Mouse (Mus musculus): Measurements from ENCODE around the gene Hectd3. TPM values are rescaled to one million over a fixed set of nuclear protein-coding genes. Genes with fewer than 3 reads are reported as not detected.

Hectd3 gene
- polyA plus RNA-seq (2015; fragmentation: Nextera tagmentation; extraction: Ambion mirVana), result 13.9 and 14.2 TPM in 2 replicates

- ATAC-seq (ENCODE audit: insufficient number of reproducible peaks, low FRiP score, low TSS enrichment, low read depth), result peak; percentile 44; the same call in 1 of the 2 replicates
- H3K4me3 ChIP-seq (replicated peaks), result peak within 1 kb of the TSS; percentile 99
- WGBS, result under 1% methylated on average over 58 of the region's 58 CpGs
- peaks cover 24% of the 10 kb centered on the region for H3K36me3 ChIP-seq
- H3K4me1 ChIP-seq, result peaks cover 28% of the 10 kb centered on the region
- no peaks in the 10 kb centered on the region for H3K9me3 ChIP-seq (replicated peaks)
- H3K9ac ChIP-seq, result peak within 1 kb of the TSS; percentile 73
- H3K27ac ChIP-seq (replicated peaks), result peak within 1 kb of the TSS; percentile 36; the same call in 1 of the 2 replicates
- H3K27me3 ChIP-seq, result no peaks in the 10 kb centered on the region
- peak within 1 kb of the TSS; percentile 96 for H3K4me2 ChIP-seq (replicated peaks)
Measured at GRCm38 (mm10) chr4:116995131-116995797, at the start of gene Hectd3. TSS of gene Hectd3 (plus strand) at chr4:116995317.

- Histone ChIP-seq H3K9ac (no peak overlapping the region), H3K27ac (replicated peaks) (no peak overlapping the region), H3K4me1 (no peaks in the 10 kb centered on the region), H3K27me3 (no peaks in the 10 kb centered on the region), H3K9me3 (replicated peaks) (no peaks in the 10 kb centered on the region), H3K4me3 (replicated peaks) (no peak overlapping the region), H3K36me3 (no peaks in the 10 kb centered on the region), H3K4me2 (replicated peaks) (no peak overlapping the region)
- 53% methylated on average over 1 of the region's 1 CpGs for WGBS
- no peak for ATAC-seq (ENCODE audit: insufficient number of reproducible peaks, low FRiP score, low TSS enrichment, low read depth)
Measured at GRCm38 (mm10) chr4:116951642-116952041, 43.5 kb upstream of the Hectd3 start.

- H3K36me3 ChIP-seq, result no peaks in the 10 kb centered on the region
- no peak for ATAC-seq (ENCODE audit: insufficient number of reproducible peaks, low FRiP score, low TSS enrichment, low read depth)
- no peaks in the 10 kb centered on the region for H3K9me3 ChIP-seq (replicated peaks)
- no peaks in the 10 kb centered on the region for H3K27me3 ChIP-seq
- no peak overlapping the region for H3K4me3 ChIP-seq (replicated peaks)
- no peaks in the 10 kb centered on the region for H3K4me1 ChIP-seq
- H3K4me2 ChIP-seq (replicated peaks), result no peak overlapping the region
- WGBS, result 67% methylated on average over 7 of the region's 7 CpGs
- H3K9ac ChIP-seq, result no peak overlapping the region
- H3K27ac ChIP-seq (replicated peaks), result no peak overlapping the region
Measured at GRCm38 (mm10) chr4:116954951-116955350, 40.2 kb upstream of the Hectd3 start.

GRCm38 (mm10) chr4:116976503-116976902 is 18.6 kb upstream of the Hectd3 start:
- Histone ChIP-seq H3K4me3 (replicated peaks) (no peak overlapping the region), H3K27me3 (no peaks in the 10 kb centered on the region), H3K9me3 (replicated peaks) (no peaks in the 10 kb centered on the region), H3K4me1 (no peaks in the 10 kb centered on the region), H3K27ac (replicated peaks) (no peak overlapping the region), H3K36me3 (no peaks in the 10 kb centered on the region), H3K9ac (no peak overlapping the region), H3K4me2 (replicated peaks) (no peak overlapping the region)
- no peak for ATAC-seq (ENCODE audit: insufficient number of reproducible peaks, low FRiP score, low TSS enrichment, low read depth)
- WGBS, result 71% methylated on average over 2 of the region's 2 CpGs

- 94% methylated on average over 7 of the region's 7 CpGs for WGBS
Measured at GRCm38 (mm10) chr4:116985681-116986080, 9.4 kb upstream of the Hectd3 start.

GRCm38 (mm10) chr4:116986400-116987121 is 8.6 kb upstream of the Hectd3 start:
- Histone ChIP-seq H3K4me2 (replicated peaks) (no peak overlapping the region), H3K4me1 (0 out of 2 replicates have a peak, but pooled peaks cover 5% of the 10 kb centered on the region), H3K9ac (no peak overlapping the region), H3K9me3 (replicated peaks) (no peaks in the 10 kb centered on the region), H3K27ac (replicated peaks) (no peak overlapping the region), H3K27me3 (no peaks in the 10 kb centered on the region), H3K36me3 (peaks cover 11% of the 10 kb centered on the region; the same call in 1 of the 2 replicates), H3K4me3 (replicated peaks) (no peak overlapping the region)
- WGBS, result 59% methylated on average over 17 of the region's 17 CpGs
- peak; percentile 51; the same call in 1 of the 2 replicates for ATAC-seq (ENCODE audit: insufficient number of reproducible peaks, low FRiP score, low TSS enrichment, low read depth)

More at GRCm38 (mm10) chr4:116985681-116986080, 9.4 kb upstream of the Hectd3 start:
- Histone ChIP-seq H3K27ac (replicated peaks) (no peak overlapping the region), H3K4me3 (replicated peaks) (no peak overlapping the region), H3K9ac (no peak overlapping the region), H3K36me3 (peaks cover 10% of the 10 kb centered on the region; the same call in 1 of the 2 replicates), H3K27me3 (no peaks in the 10 kb centered on the region), H3K4me1 (0 out of 2 replicates have a peak, but pooled peaks cover 5% of the 10 kb centered on the region), H3K4me2 (replicated peaks) (no peak overlapping the region), H3K9me3 (replicated peaks) (no peaks in the 10 kb centered on the region)
- no peak for ATAC-seq (ENCODE audit: insufficient number of reproducible peaks, low FRiP score, low TSS enrichment, low read depth)

DNA sequence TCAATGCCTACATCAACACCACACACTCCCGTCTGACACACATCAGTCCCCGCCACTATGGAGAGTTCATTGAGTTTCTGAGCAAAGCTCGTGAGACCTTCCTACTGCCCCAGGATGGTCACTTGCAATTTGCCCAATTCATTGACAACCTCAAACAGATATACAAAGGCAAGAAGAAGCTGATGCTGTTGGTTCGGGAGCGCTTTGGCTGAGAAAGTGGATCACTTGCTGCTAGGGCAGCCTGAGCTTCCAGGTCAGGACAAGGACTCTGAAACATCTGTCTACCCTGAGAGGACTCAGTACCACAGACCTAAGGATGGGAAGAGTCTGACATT is 8.0 kb upstream of the Hectd3 start:
- H3K4me1 ChIP-seq, result 0 out of 2 replicates have a peak, but pooled peaks cover 5% of the 10 kb centered on the region
- H3K4me3 ChIP-seq (replicated peaks), result no peak overlapping the region
- no peak overlapping the region for H3K27ac ChIP-seq (replicated peaks)
- 74% methylated on average over 5 of the region's 5 CpGs for WGBS
- H3K27me3 ChIP-seq, result no peaks in the 10 kb centered on the region
- no peak overlapping the region for H3K9ac ChIP-seq
- H3K4me2 ChIP-seq (replicated peaks), result no peak overlapping the region
- H3K36me3 ChIP-seq, result peaks cover 11% of the 10 kb centered on the region; the same call in 1 of the 2 replicates
- no peaks in the 10 kb centered on the region for H3K9me3 ChIP-seq (replicated peaks)
- no peak for ATAC-seq (ENCODE audit: insufficient number of reproducible peaks, low FRiP score, low TSS enrichment, low read depth)

- Histone ChIP-seq H3K27me3 (no peaks in the 10 kb centered on the region), H3K4me1 (peaks cover 18% of the 10 kb centered on the region), H3K4me3 (replicated peaks) (no peak overlapping the region), H3K36me3 (peaks cover 11% of the 10 kb centered on the region; the same call in 1 of the 2 replicates), H3K27ac (replicated peaks) (no peak overlapping the region), H3K4me2 (replicated peaks) (no peak overlapping the region), H3K9ac (no peak overlapping the region), H3K9me3 (replicated peaks) (no peaks in the 10 kb centered on the region)
- ATAC-seq (ENCODE audit: insufficient number of reproducible peaks, low FRiP score, low TSS enrichment, low read depth), result no peak
- 61% methylated on average over 6 of the region's 6 CpGs for WGBS
Measured at GRCm38 (mm10) chr4:116989731-116990130, 5.4 kb upstream of the Hectd3 start.

DNA sequence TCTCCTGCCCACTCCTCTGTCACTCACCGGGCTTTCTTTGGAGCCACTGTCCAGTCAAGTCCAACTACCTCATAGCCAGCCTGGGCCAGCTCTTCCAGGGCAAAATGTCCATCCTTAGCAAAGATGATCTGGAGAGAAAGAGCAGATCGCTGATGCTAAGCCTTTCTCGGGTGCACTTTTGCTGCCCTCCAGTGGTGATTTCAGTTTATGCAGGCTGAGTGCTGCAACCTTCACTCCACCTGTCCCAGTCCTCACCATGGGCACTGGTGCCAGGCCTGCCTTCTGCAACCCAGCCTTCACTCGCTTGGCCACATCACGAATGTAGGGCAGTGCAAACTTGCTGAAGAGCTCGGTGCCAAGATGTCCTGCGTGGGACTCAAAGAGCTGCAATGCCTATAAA is 3.8 kb upstream of the Hectd3 start:
- no peak for ATAC-seq (ENCODE audit: insufficient number of reproducible peaks, low FRiP score, low TSS enrichment, low read depth)
- Histone ChIP-seq H3K4me1 (peaks cover 29% of the 10 kb centered on the region), H3K27me3 (no peaks in the 10 kb centered on the region), H3K9me3 (replicated peaks) (no peaks in the 10 kb centered on the region), H3K27ac (replicated peaks) (no peak overlapping the region), H3K36me3 (peaks cover 11% of the 10 kb centered on the region; the same call in 1 of the 2 replicates), H3K4me2 (replicated peaks) (no peak overlapping the region), H3K9ac (no peak overlapping the region), H3K4me3 (replicated peaks) (no peak overlapping the region)
- 16% methylated on average over 7 of the region's 7 CpGs for WGBS

DNA sequence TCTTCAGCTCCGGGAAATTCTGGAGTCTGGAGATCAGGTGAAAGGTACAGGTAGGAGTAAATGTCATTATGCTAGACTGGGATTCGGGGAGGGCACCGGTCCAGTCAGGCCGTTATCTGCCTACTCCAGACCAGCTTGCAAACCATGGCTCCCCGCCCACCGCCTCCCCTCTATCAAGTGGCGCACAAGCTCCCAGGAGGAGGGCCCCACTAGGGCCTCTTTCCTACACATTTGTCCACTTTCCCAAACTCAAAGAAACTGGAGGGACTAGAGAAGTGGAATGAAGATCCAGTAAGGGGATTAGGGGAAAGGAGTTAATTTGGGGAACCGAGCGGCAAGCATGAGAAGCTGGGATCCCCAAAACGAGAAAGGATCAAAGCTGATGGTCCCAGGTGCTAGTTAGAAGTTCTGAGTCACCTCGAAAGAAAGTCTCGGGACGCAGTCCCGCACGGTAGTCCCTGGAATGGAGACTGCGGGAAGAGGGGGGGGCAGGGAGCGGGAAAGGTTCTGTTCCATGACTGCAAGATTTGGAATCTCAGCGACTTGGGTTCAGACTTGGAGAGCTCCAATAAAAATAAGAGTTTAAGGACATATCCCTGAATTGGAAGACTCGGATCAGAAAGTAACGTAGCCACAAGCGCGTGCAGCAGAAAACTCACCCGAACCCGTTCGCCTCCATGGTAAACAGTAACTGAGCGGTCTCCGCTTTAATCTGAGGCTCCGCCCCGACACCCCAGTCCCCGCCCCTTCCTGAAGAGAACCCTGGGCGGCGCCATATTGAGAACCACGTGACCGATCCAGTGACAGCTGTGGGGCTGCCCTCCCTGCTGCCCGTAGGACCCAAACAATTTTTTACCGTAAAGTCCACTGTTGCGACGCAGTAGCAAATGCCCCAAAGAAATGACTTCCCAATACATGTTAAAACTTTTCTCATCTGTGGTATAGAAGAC is 1.2 kb upstream of the Hectd3 start, which contains the start of gene Urod:
TSS of gene Urod (minus strand) at position 742 of the 950 bp plus-strand sequence.
- Histone ChIP-seq H3K4me2 (replicated peaks) (peak within 1 kb of the TSS; percentile 96), H3K27me3 (no peaks in the 10 kb centered on the region), H3K4me3 (replicated peaks) (peak within 1 kb of the TSS; percentile 99), H3K9ac (peak within 1 kb of the TSS; percentile 73), H3K4me1 (peaks cover 28% of the 10 kb centered on the region), H3K9me3 (replicated peaks) (no peaks in the 10 kb centered on the region), H3K27ac (replicated peaks) (peak within 1 kb of the TSS; percentile 36; the same call in 1 of the 2 replicates), H3K36me3 (peaks cover 17% of the 10 kb centered on the region; the same call in 1 of the 2 replicates)
- peak; percentile 93 for ATAC-seq (ENCODE audit: insufficient number of reproducible peaks, low FRiP score, low TSS enrichment, low read depth)
- 2% methylated on average over 38 of the region's 38 CpGs for WGBS
